Mouse (Mus musculus) CH12.LX (cell line): ENCODE data around the gene Amn1. TPM values are rescaled to one million over a fixed set of nuclear protein-coding genes. Genes with fewer than 3 reads are reported as not detected.
"Not testable (repeated sequence)": the region's sequence is repeated elsewhere in the genome, so short reads cannot be mapped to it uniquely, and the experiment has no call there.

Experiments
- DNase-seq: peaks from one replicate; pipeline ENCODE4 v3.0.0-alpha.2; 2013; ENCODE audit errors: extremely low read depth
- H3K27ac ChIP-seq: 2 replicates; pipeline ENCODE4 v1.5.1; 2012; ENCODE audit warnings: low read depth, mild to moderate bottlenecking, control low read depth, moderate library complexity; ENCODE audit not compliant: insufficient read depth
- H3K27me3 ChIP-seq: replicated peaks from 2 replicates; pipeline ENCODE3; 2012; ENCODE audit warnings: inconsistent platforms
- H3K36me3 ChIP-seq, 2 experiments: replicated peaks in 1 of 2; 2 replicates each; pipeline versions ENCODE3 to v1.6.1; 2012; ENCODE audit warnings: inconsistent platforms in 1 of 2, low read length in 1 of 2, mild to moderate bottlenecking in 1 of 2, mixed read lengths in 1 of 2, moderate library complexity in 1 of 2; ENCODE audit not compliant: control insufficient read depth in 1 of 2, insufficient read depth in 1 of 2
- H3K4me1 ChIP-seq, 2 experiments: 2 replicates each; pipeline ENCODE4 v1.6.1; 2012; ENCODE audit warnings: inconsistent platforms in 1 of 2, moderate library complexity in 1 of 2; ENCODE audit not compliant: insufficient read depth in 2 of 2, control insufficient read depth in 1 of 2
- H3K4me2 ChIP-seq: 2 replicates; pipeline ENCODE4 v1.6.1; 2012; ENCODE audit warnings: low read depth, mild to moderate bottlenecking, control low read depth; ENCODE audit not compliant: poor library complexity, insufficient read depth, severe bottlenecking
- H3K4me3 ChIP-seq, 3 experiments: fragments of 150-350 bp in 1 of 3; sonication (generic) in 1 of 3; replicated peaks in 1 of 3; 2 replicates each; pipeline versions ENCODE3 to v1.5.1; 2011 to 2012; ENCODE audit warnings: low read depth in 2 of 3, low read length in 2 of 3, mild to moderate bottlenecking in 2 of 3, moderate library complexity in 2 of 3, control low read depth in 1 of 3, improper control_type of control experiment in 1 of 3, inconsistent platforms in 1 of 3, mixed read lengths in 1 of 3; ENCODE audit not compliant: poor library complexity in 1 of 3
- H3K79me2 ChIP-seq: replicated peaks from 2 replicates; pipeline ENCODE4 v1.6.1; 2012; ENCODE audit warnings: mild to moderate bottlenecking, moderate library complexity; ENCODE audit not compliant: control insufficient read depth, poor library complexity, insufficient read depth, severe bottlenecking; ENCODE audit errors: extremely low read depth
- H3K9ac ChIP-seq: 2 replicates; pipeline ENCODE4 v1.6.1; 2012; ENCODE audit warnings: low read depth, mild to moderate bottlenecking, control low read depth, moderate library complexity; ENCODE audit not compliant: insufficient read depth
- H3K9me3 ChIP-seq: replicated peaks from 2 replicates; pipeline ENCODE3; 2012; ENCODE audit warnings: low read length, inconsistent platforms, mixed read lengths
- BHLHE40 ChIP-seq: IDR thresholded peaks from 2 replicates; pipeline ENCODE4 v1.6.1; 2011; ENCODE audit warnings: mild to moderate bottlenecking, low read depth, low read length, improper control_type of control experiment
- CHD2 ChIP-seq: IDR thresholded peaks from 2 replicates; pipeline ENCODE4 v1.6.1; 2011; ENCODE audit warnings: low read length, improper control_type of control experiment
- CTCF ChIP-seq, 2 experiments: IDR thresholded peaks in 1 of 2; conservative IDR thresholded peaks in 1 of 2; 2 replicates each; pipeline ENCODE4 v1.5.1; 2011 to 2012; ENCODE audit warnings: low read depth in 2 of 2, low read length in 2 of 2, improper control_type of control experiment in 1 of 2, inconsistent platforms in 1 of 2, mild to moderate bottlenecking in 1 of 2, moderate library complexity in 1 of 2
- ELF1 ChIP-seq: IDR thresholded peaks from 2 replicates; pipeline ENCODE4 v1.6.1; 2014; ENCODE audit warnings: low read depth, mild to moderate bottlenecking, inconsistent platforms, low read length, improper control_type of control experiment
- EP300 ChIP-seq: IDR thresholded peaks from 2 replicates; pipeline ENCODE4 v1.6.1; 2011; ENCODE audit warnings: low read length, improper control_type of control experiment
- ETS1 ChIP-seq: conservative IDR thresholded peaks from 2 replicates; pipeline ENCODE4 v1.6.1; 2012; ENCODE audit warnings: low read depth, mild to moderate bottlenecking, inconsistent platforms, low read length, improper control_type of control experiment, moderate library complexity
- HCFC1 ChIP-seq: IDR thresholded peaks from 2 replicates; pipeline ENCODE4 v1.6.1; 2012; ENCODE audit warnings: low read depth, mild to moderate bottlenecking, inconsistent platforms, low read length, improper control_type of control experiment
- JUN ChIP-seq: IDR thresholded peaks from 2 replicates; pipeline ENCODE4 v1.6.1; 2011; ENCODE audit warnings: low read depth, mild to moderate bottlenecking, low read length, improper control_type of control experiment, moderate library complexity; ENCODE audit not compliant: insufficient read depth
- JUND ChIP-seq: conservative IDR thresholded peaks from 2 replicates; pipeline ENCODE4 v1.6.1; 2011; ENCODE audit warnings: low read depth, low read length, improper control_type of control experiment
- MAFK ChIP-seq: IDR thresholded peaks from 2 replicates; pipeline ENCODE4 v1.6.1; 2011; ENCODE audit warnings: low read length, improper control_type of control experiment; ENCODE audit not compliant: insufficient replicate concordance
- MAX ChIP-seq: IDR thresholded peaks from 2 replicates; pipeline ENCODE4 v1.6.1; 2011; ENCODE audit warnings: low read length, improper control_type of control experiment
- MEF2A ChIP-seq: IDR thresholded peaks from 2 replicates; pipeline ENCODE4 v1.6.1; 2014; ENCODE audit warnings: low read depth, mild to moderate bottlenecking, inconsistent platforms, low read length, improper control_type of control experiment, borderline replicate concordance
- MXI1 ChIP-seq: IDR thresholded peaks from 2 replicates; pipeline ENCODE4 v1.6.1; 2011; ENCODE audit warnings: mild to moderate bottlenecking, low read depth, low read length, improper control_type of control experiment
- MYC ChIP-seq: IDR thresholded peaks from 2 replicates; pipeline ENCODE4 v1.6.1; 2011; ENCODE audit warnings: low read depth, mild to moderate bottlenecking, improper control_type of control experiment, low read length
- NELFE ChIP-seq: IDR thresholded peaks from 2 replicates; pipeline ENCODE4 v1.6.1; 2011; ENCODE audit warnings: low read depth, low read length, improper control_type of control experiment
- NRF1 ChIP-seq: IDR thresholded peaks from 2 replicates; pipeline ENCODE4 v1.6.1; 2014; ENCODE audit warnings: low read depth, mild to moderate bottlenecking, inconsistent platforms, low read length, improper control_type of control experiment, moderate library complexity
- POLR2A ChIP-seq: IDR thresholded peaks from 2 replicates; pipeline ENCODE4 v1.6.1; 2011; ENCODE audit warnings: low read depth, mild to moderate bottlenecking, improper control_type of control experiment, low read length
- POLR2AphosphoS2 ChIP-seq: IDR thresholded peaks from 2 replicates; pipeline ENCODE4 v1.6.1; 2011; ENCODE audit warnings: low read depth, low read length, improper control_type of control experiment
- RAD21 ChIP-seq: IDR thresholded peaks from 2 replicates; pipeline ENCODE4 v1.6.1; 2011; ENCODE audit warnings: low read depth, mild to moderate bottlenecking, low read length, improper control_type of control experiment, moderate library complexity
- SIN3A ChIP-seq: IDR thresholded peaks from 2 replicates; pipeline ENCODE4 v1.6.1; 2012; ENCODE audit warnings: low read length, improper control_type of control experiment, inconsistent platforms
- TCF12 ChIP-seq: IDR thresholded peaks from 2 replicates; pipeline ENCODE4 v1.6.1; 2014; ENCODE audit warnings: low read depth, mild to moderate bottlenecking, inconsistent platforms, low read length, improper control_type of control experiment
- ZC3H11A ChIP-seq: IDR thresholded peaks from 2 replicates; pipeline ENCODE4 v1.6.1; 2012; ENCODE audit warnings: low read depth, mild to moderate bottlenecking, inconsistent platforms, low read length, improper control_type of control experiment
- dilution Hi-C: fragments of 300-500 bp; cut with MboI; formaldehyde crosslinking; loops from 2 replicates; pipeline ENCODE4 v1.14.3; 2020; ENCODE audit warnings: low sequenced_read_pairs; ENCODE audit not compliant: extremely low pct_unique_long_range_greater_than_20kb, extremely low pct_ligation_motif_present
- in situ Hi-C: fragments of 300-500 bp; cut with MboI; formaldehyde crosslinking; loops from 3 replicates; pipeline ENCODE4 v1.14.3; 2019; ENCODE audit warnings: low sequenced_read_pairs, low pct_ligation_motif_present, low pct_unique_long_range_greater_than_20kb, mixed read lengths
- polyA plus RNA-seq: library from polyadenylated mRNA; unstranded; fragments of >175 nt; gene quantifications from 2 replicates; pipeline ENCODE4 v1.2.1, GENCODE M21; 2012; ENCODE audit warnings: low read depth; ENCODE audit not compliant: insufficient read length
- total RNA-seq, 2 experiments: library from RNA; depleted of rRNA; stranded (reverse); fragments of 300-350 nt in 1 of 2; fragments of >200 nt in 1 of 2; gene quantifications; 2 replicates each; pipeline ENCODE4 v1.2.3; 2012 to 2014

The Amn1 gene
- total and polyA plus RNA-seq, 3 experiments, result 3.2 to 8.9 (median 6.3) TPM

DNA sequence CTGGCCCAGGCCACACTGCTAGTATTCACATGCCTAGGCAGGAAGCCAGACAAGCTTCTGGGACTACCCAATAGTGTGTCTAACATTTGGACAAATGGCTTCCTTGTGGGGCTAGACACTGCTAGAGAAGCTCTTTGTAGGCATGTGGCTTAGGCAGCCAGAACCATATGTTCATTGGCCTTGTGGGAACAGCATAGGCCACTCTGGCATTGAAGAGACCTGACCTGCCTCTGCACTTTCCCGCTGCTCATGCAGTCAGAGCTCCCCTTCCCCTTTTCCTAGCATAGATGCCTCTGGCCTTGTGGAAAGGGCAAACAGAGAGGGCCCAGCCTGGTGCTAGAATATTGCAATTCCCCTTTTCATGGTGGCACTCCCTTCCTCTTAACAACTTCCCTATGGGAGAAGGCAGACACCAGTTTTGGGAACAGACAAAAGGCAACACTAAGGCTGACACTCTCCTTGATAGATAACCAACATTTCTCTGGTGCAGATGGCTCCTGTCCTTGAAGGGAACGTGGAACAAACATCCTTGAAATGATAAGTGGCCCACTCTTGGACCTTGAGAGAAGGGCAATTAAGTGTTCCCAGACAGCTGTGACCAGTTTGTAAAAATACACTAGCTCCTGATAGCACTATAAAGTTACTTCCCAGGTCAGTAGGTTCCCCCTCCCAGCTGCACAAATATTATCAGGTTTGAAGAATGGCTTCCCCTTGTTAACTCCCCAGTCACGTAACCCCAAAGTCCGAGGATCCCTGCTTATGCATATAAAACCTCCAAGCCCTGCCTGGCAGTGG, 14.5 kb downstream of the Amn1 start:
- H3K4me1 ChIP-seq, result no peaks in the 10 kb centered on the region
- TF ChIP-seq HCFC1 (no peak), EP300 (no peak), MXI1 (no peak), JUN (no peak), ETS1 (no peak), CTCF (conservative IDR thresholded peaks at IDR 0.05 in 1 of 2, IDR thresholded peaks at IDR 0.05 in 1 of 2; ENCODE audit: low read depth in 2 of 2, low read length in 2 of 2) (no peak), BHLHE40 (no peak), TCF12 (no peak), CHD2 (no peak), NELFE (no peak), RAD21 (no peak), POLR2AphosphoS2 (no peak), JUND (no peak)
- H3K27me3 ChIP-seq, result no peaks in the 10 kb centered on the region

DNA sequence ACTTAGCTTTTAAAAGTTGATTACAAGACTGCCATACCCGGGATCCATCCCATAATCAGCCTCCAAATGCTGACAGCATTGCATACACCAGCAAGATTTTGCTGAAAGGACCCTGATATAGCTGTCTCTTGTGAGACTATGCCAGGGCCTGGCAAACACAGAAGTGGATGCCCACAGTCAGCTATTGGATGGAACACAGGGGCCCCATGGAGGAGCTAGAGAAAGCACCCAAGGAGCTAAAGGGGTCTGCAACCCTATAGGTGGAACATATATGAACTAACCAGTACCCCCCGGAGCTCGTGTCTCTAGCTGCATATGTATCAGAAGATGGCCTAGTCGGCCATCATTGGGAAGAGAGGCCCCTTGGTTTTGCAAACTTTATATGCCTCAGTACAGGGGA, 18.5 kb downstream of the Amn1 start:
- H3K9me3 ChIP-seq, H3K4me1 ChIP-seq, in situ Hi-C loops, H3K4me3 ChIP-seq, H3K27me3 ChIP-seq, H3K4me2 ChIP-seq, H3K79me2 ChIP-seq, H3K27ac ChIP-seq, DNase-seq, dilution Hi-C loops, H3K9ac ChIP-seq: not testable (repeated sequence)
- H3K36me3 ChIP-seq, result peaks cover 0 to 20% of the 10 kb centered on the region in 2 experiments

More for the DNA sequence above, 14.5 kb downstream of the Amn1 start:
- dilution Hi-C loops (no loop called here), in situ Hi-C loops (no loop called here)
- no peaks in the 10 kb centered on the region for H3K9me3 ChIP-seq
- no peak overlapping the region for H3K9ac ChIP-seq
- H3K79me2 ChIP-seq, result no peaks in the 10 kb centered on the region
- DNase-seq, result no peak
- no peak overlapping the region for H3K27ac ChIP-seq
- H3K36me3 ChIP-seq, result peaks cover 6 to 39% of the 10 kb centered on the region in 2 experiments
- no peak overlapping the region for H3K4me2 ChIP-seq
- no peak overlapping the region for H3K4me3 ChIP-seq

DNA sequence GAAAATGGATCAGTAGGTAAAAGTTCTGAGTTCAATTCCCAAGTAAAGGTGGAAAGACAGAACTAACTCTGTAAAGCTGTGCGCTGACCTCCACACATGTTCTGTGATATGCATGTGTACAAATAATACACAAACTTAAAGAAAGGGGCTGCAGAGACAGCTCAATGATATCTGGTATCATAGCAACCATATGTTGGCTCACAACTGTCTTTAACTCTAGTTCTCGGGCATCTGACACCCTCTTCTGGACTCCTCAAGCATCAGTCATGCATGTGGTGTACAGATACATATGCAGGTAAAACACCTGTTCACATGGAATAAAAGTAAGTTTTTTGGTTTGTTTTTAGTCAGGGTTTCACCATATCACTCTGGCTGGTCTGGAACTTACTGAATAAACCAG, 20.1 kb downstream of the Amn1 start:
- Histone ChIP-seq H3K4me3 (no peak overlapping the region), H3K27me3 (no peaks in the 10 kb centered on the region), H3K27ac (no peak overlapping the region), H3K36me3 (peaks cover 0 to 17% of the 10 kb centered on the region in 2 experiments), H3K79me2 (no peaks in the 10 kb centered on the region), H3K9ac (no peak overlapping the region), H3K4me2 (no peak overlapping the region), H3K9me3 (no peaks in the 10 kb centered on the region), H3K4me1 (no peaks in the 10 kb centered on the region)
- in situ Hi-C loops, result no loop called here
- no peak for DNase-seq
- TF ChIP-seq MYC (no peak), RAD21 (no peak), CHD2 (no peak), POLR2A (no peak), ETS1 (no peak), BHLHE40 (no peak), MAFK (no peak), MAX (no peak), MEF2A (no peak), SIN3A (no peak), ELF1 (no peak), ZC3H11A (no peak), MXI1 (no peak), HCFC1 (no peak), CTCF (conservative IDR thresholded peaks at IDR 0.05 in 1 of 2, IDR thresholded peaks at IDR 0.05 in 1 of 2; ENCODE audit: low read depth in 2 of 2, low read length in 2 of 2) (no peak), NRF1 (no peak)
- dilution Hi-C loops, result no loop called here
